Mouse (Mus musculus) naive thymus-derived CD4-positive, alpha-beta T cell, adult 2 months (primary cell): ENCODE measurements at regions not wholly inside any gene's neighbourhood (a gene's known extent, or its start where the extent isn't known, plus 50 kb on each side); places are given as distances from the start of the nearest gene placed in this dataset.

Experiments used
- DNase-seq: peaks from one replicate; pipeline ENCODE4 v3.0.0-alpha.2; 2011; ENCODE audit warnings: low read depth

DNA sequence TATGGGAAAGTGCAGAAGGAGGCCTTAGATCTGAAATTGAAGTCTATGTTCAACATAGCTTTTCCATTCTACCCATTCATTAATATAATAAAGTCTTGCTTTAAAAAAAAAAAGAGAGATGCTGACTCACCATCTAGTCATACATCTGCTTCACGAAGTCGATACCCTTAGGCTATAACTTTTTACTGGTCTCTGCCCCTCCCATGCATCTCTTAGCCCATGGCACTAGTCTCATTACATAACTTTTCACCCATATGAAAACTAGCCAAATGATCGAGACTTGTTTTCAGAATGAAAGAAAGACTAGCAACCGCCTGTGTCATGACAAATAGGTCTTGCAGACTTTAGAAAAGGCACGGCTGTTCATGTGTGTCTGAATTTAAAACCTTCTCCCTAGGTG, 116.6 kb upstream of the Gdnf start:
- DNase-seq = no peak

DNA sequence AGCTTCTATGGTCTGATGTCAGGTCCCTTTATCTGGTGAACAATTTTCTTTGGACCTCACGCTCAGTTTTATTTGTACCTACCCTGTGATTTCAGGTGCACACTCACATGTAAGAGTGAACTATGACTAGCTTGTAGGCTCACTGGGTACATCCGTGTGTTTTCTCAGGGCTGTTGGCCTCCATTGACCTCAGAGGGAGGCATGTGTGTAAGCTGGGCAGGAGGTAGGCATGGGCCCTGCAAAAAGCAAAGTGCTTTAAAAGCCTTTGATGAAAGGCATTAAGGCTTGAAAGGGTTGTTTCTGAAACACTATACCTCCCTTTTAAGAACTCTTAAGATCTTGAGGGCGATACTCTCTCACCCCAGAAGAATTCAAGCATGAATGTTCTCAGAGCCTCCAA, 112.9 kb upstream of the Gdnf start:
- no peak for DNase-seq

GRCm38 (mm10) chr15:7708836-7709235, 101.8 kb upstream of the Gdnf start:
- DNase-seq = no peak

DNA sequence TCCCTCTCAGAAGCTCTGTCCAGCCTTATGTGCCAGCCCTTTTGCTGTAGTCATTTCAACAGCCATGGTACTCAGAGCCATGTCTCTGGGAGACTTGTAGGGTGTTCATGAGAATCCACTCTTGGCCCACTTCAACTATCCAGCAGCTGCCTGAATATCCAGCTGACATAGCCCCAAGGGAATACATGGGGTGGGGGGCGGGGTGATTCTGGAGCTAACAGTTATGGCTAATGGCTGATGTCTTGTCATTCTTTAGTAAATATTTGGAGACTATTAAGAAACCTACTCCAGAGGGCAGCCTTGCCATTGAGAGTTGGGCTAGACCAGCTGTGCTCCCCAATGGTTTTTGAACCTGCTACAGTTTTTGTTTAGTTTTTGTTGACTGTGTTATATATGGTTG, 96.0 kb upstream of the Gdnf start:
- DNase-seq = no peak

GRCm38 (mm10) chr15:7716188-7716587, 94.5 kb upstream of the Gdnf start:
- DNase-seq = no peak

DNA sequence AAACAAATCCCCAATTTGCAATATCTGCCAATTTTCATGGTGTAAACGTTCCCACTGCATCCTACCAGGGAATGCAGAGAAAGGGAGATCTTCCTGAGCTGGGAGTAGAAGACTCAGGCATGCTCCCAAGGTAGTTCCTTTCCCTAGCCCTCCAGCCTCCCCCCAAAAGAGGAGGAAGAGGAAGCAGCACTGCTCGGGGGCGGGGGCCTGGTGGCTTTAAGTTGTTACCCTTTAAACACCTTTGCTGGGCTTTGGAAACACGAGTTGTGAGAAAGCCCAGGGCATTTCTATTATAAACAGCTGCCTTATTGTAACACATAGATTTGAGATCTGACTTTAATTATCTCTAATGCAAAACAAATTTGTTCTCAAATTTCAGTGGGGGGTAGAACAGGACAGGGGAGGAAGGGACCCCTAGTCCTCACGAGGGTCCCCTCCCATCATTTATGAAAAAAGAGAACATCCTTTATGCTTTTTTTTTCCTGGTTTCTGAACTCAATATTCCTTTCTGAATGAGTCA, 87.4 kb upstream of the Gdnf start:
- no peak for DNase-seq

GRCm38 (mm10) chr15:7723770-7724169, 86.9 kb upstream of the Gdnf start:
- DNase-seq = no peak

GRCm38 (mm10) chr15:7725505-7725904, 85.1 kb upstream of the Gdnf start:
- DNase-seq = no peak

- DNase-seq = no peak
Measured at GRCm38 (mm10) chr15:7747586-7747985, 63.1 kb upstream of the Gdnf start.

- no peak for DNase-seq
Measured at GRCm38 (mm10) chr15:7750441-7750840, 60.2 kb upstream of the Gdnf start.
